Mouse (Mus musculus) embryonic facial prominence, embryonic 14.5 days (tissue): ENCODE measurements around the gene Rnf223. TPM values are rescaled to one million over a fixed set of nuclear protein-coding genes. Genes with fewer than 3 reads are reported as not detected.

Experiments used
- ATAC-seq: fragments of 200-750 bp; cut with Nextera tagmentation; 2 replicates; pipeline ENCODE4 v1.8.0; 2017; ENCODE audit warnings: low read depth, moderate number of reproducible peaks, moderate TSS enrichment
- DNase-seq: peaks from one replicate; pipeline ENCODE4 v3.0.0-alpha.2; 2015; ENCODE audit warnings: low spot score
- H3K27ac ChIP-seq: fragments of 300-500 bp; sonication (generic); replicated peaks from 2 replicates; pipeline ENCODE4 v1.5.1; 2014; ENCODE audit warnings: low read depth, mild to moderate bottlenecking, low read length, moderate library complexity
- H3K27me3 ChIP-seq: fragments of 300-500 bp; sonication (generic); replicated peaks from 2 replicates; pipeline ENCODE4 v1.6.1; 2014; ENCODE audit warnings: low read length; ENCODE audit not compliant: control insufficient read depth, insufficient read depth
- H3K36me3 ChIP-seq: fragments of 300-500 bp; sonication (generic); 2 replicates; pipeline ENCODE4 v1.6.1; 2014; ENCODE audit warnings: low read length, mixed read lengths; ENCODE audit not compliant: control insufficient read depth, insufficient read depth
- H3K4me1 ChIP-seq: fragments of 300-500 bp; sonication (generic); 2 replicates; pipeline ENCODE4 v1.6.1; 2014; ENCODE audit warnings: antibody characterized with exemption, low read length; ENCODE audit not compliant: control insufficient read depth, insufficient read depth
- H3K4me2 ChIP-seq: fragments of 300-500 bp; sonication (generic); 2 replicates; pipeline ENCODE4 v1.6.1; 2014; ENCODE audit warnings: low read depth, mild to moderate bottlenecking, low read length, moderate library complexity, mixed read lengths
- H3K4me3 ChIP-seq: fragments of 300-500 bp; sonication (generic); 2 replicates; pipeline ENCODE4 v1.5.1; 2014; ENCODE audit warnings: low read depth, mild to moderate bottlenecking, low read length
- H3K9ac ChIP-seq: fragments of 300-500 bp; sonication (generic); 2 replicates; pipeline ENCODE4 v1.6.1; 2014; ENCODE audit warnings: low read depth, mild to moderate bottlenecking, low read length, moderate library complexity, mixed read lengths
- H3K9me3 ChIP-seq: fragments of 300-500 bp; sonication (generic); 2 replicates; pipeline ENCODE4 v1.6.1; 2016; ENCODE audit warnings: low read length; ENCODE audit not compliant: control insufficient read depth
- WGBS: fragments of 180-500 bp; shearing (Covaris S2); extraction: QIAGEN DNeasy Blood & Tissue Kit; methylation state at CpG from one replicate; pipeline ENCODE4 v1.1.7; 2014; 5-methylcytosine and 5-hydroxymethylcytosine counted together
- polyA plus RNA-seq: library from polyadenylated mRNA; unstranded; fragments of >200 nt; fragmentation: Nextera tagmentation; extraction: Ambion mirVana; gene quantifications from 2 replicates; pipeline ENCODE4 v1.2.1, GENCODE M21; 2014

The Rnf223 gene
- polyA plus RNA-seq, 1 experiment from 2014 or later, result 0.45 TPM

GRCm38 (mm10) chr4:156109570-156110331, 20.6 kb upstream of the Rnf223 start, which contains the start of gene 9430015G10Rik:
9430015G10Rik (plus strand) TSS chr4:156109982.
- Histone ChIP-seq H3K36me3 (0 out of 2 replicates have a peak, but pooled peaks cover 4% of the 10 kb centered on the region), H3K9ac (peak within 1 kb of the TSS; percentile 89), H3K27ac (peak within 1 kb of the TSS; percentile 91), H3K4me1 (peaks cover 3% of the 10 kb centered on the region; the same call in 1 of the 2 replicates), H3K27me3 (no peaks in the 10 kb centered on the region), H3K4me3 (peak within 1 kb of the TSS; percentile 85), H3K9me3 (no peaks in the 10 kb centered on the region), H3K4me2 (peak within 1 kb of the TSS; percentile 69)
- ATAC-seq (peak; percentile 97), DNase-seq (peak; percentile 100)
- under 1% methylated on average over 40 of the region's 60 CpGs for WGBS

GRCm38 (mm10) chr4:156124077-156124476, 6.2 kb upstream of the Rnf223 start:
- no peaks in the 10 kb centered on the region for H3K4me1 ChIP-seq
- no peak for DNase-seq
- H3K4me2 ChIP-seq, result no peak overlapping the region
- no peak for ATAC-seq
- H3K4me3 ChIP-seq, result no peak overlapping the region
- no peaks in the 10 kb centered on the region for H3K9me3 ChIP-seq
- H3K27ac ChIP-seq, result no peak overlapping the region
- no peak overlapping the region for H3K9ac ChIP-seq
- 95% methylated on average over 7 of the region's 7 CpGs for WGBS
- H3K27me3 ChIP-seq, result no peaks in the 10 kb centered on the region
- H3K36me3 ChIP-seq, result peaks cover 72% of the 10 kb centered on the region

- H3K4me3 ChIP-seq, result no peak overlapping the region
- H3K36me3 ChIP-seq, result peaks cover 59% of the 10 kb centered on the region
- no peaks in the 10 kb centered on the region for H3K4me1 ChIP-seq
- DNase-seq (no peak), ATAC-seq (no peak)
- no peak overlapping the region for H3K27ac ChIP-seq
- no peaks in the 10 kb centered on the region for H3K27me3 ChIP-seq
- WGBS, result 97% methylated on average over 6 of the region's 6 CpGs
- no peaks in the 10 kb centered on the region for H3K9me3 ChIP-seq
- no peak overlapping the region for H3K4me2 ChIP-seq
- H3K9ac ChIP-seq, result no peak overlapping the region
Measured at GRCm38 (mm10) chr4:156125393-156125792, 4.9 kb upstream of the Rnf223 start.

GRCm38 (mm10) chr4:156126841-156127240, 3.5 kb upstream of the Rnf223 start:
- Histone ChIP-seq H3K4me2 (no peak overlapping the region), H3K9ac (no peak overlapping the region), H3K4me3 (no peak overlapping the region), H3K27ac (no peak overlapping the region), H3K9me3 (no peaks in the 10 kb centered on the region), H3K36me3 (peaks cover 46% of the 10 kb centered on the region), H3K4me1 (no peaks in the 10 kb centered on the region), H3K27me3 (no peaks in the 10 kb centered on the region)
- no peak for ATAC-seq
- WGBS, result 89% methylated on average over 7 of the region's 7 CpGs
- DNase-seq, result peak; percentile 38

GRCm38 (mm10) chr4:156128746-156129145, 1.6 kb upstream of the Rnf223 start:
- Histone ChIP-seq H3K4me2 (no peak overlapping the region), H3K27ac (no peak overlapping the region), H3K4me1 (no peaks in the 10 kb centered on the region), H3K36me3 (peaks cover 27% of the 10 kb centered on the region), H3K4me3 (no peak overlapping the region), H3K9me3 (no peaks in the 10 kb centered on the region), H3K27me3 (no peaks in the 10 kb centered on the region), H3K9ac (no peak overlapping the region)
- no peak for DNase-seq
- WGBS, result 76% methylated on average over 5 of the region's 5 CpGs
- no peak for ATAC-seq

GRCm38 (mm10) chr4:156130940-156131339, 627 bp downstream of the Rnf223 start:
- ATAC-seq (no peak), DNase-seq (no peak)
- WGBS, result 70% methylated on average over 10 of the region's 10 CpGs
- Histone ChIP-seq H3K36me3 (peaks cover 5% of the 10 kb centered on the region), H3K27me3 (no peaks in the 10 kb centered on the region), H3K4me1 (no peaks in the 10 kb centered on the region), H3K9ac (no peak overlapping the region), H3K27ac (no peak overlapping the region), H3K4me3 (no peak overlapping the region), H3K9me3 (no peaks in the 10 kb centered on the region), H3K4me2 (no peak overlapping the region)

- H3K9me3 ChIP-seq, result no peaks in the 10 kb centered on the region
- no peak overlapping the region for H3K27ac ChIP-seq
- H3K36me3 ChIP-seq, result no peaks in the 10 kb centered on the region
- H3K9ac ChIP-seq, result no peak overlapping the region
- H3K4me1 ChIP-seq, result no peaks in the 10 kb centered on the region
- no peak overlapping the region for H3K4me3 ChIP-seq
- H3K4me2 ChIP-seq, result no peak overlapping the region
- no peaks in the 10 kb centered on the region for H3K27me3 ChIP-seq
- 65% methylated on average over 5 of the region's 5 CpGs for WGBS
- DNase-seq (no peak), ATAC-seq (no peak)
Measured at GRCm38 (mm10) chr4:156133334-156133733, 3.0 kb downstream of the Rnf223 start.

- no peak overlapping the region for H3K4me2 ChIP-seq
- no peak for ATAC-seq
- no peaks in the 10 kb centered on the region for H3K36me3 ChIP-seq
- no peak overlapping the region for H3K27ac ChIP-seq
- H3K4me3 ChIP-seq, result no peak overlapping the region
- H3K9ac ChIP-seq, result no peak overlapping the region
- H3K9me3 ChIP-seq, result 0 out of 2 replicates have a peak, but pooled peaks cover 5% of the 10 kb centered on the region
- no peaks in the 10 kb centered on the region for H3K4me1 ChIP-seq
- no peak for DNase-seq
- H3K27me3 ChIP-seq, result no peaks in the 10 kb centered on the region
- 80% methylated on average over 12 of the region's 12 CpGs for WGBS
Measured at GRCm38 (mm10) chr4:156133943-156134605, 3.8 kb downstream of the Rnf223 start.
